Mouse (Mus musculus) CH12.LX (cell line): Measurements from ENCODE around the gene Reck. TPM values are rescaled to one million over a fixed set of nuclear protein-coding genes. Genes with fewer than 3 reads are reported as not detected.
A peak's percentile ranks its signal among the peaks of the same experiment; 100 is the strongest.

ENCODE experiments used
- DNase-seq: peaks from one replicate; pipeline ENCODE4 v3.0.0-alpha.2; 2013; ENCODE audit errors: extremely low read depth
- H3K27ac ChIP-seq: 2 replicates; pipeline ENCODE4 v1.5.1; 2012; ENCODE audit warnings: low read depth, mild to moderate bottlenecking, control low read depth, moderate library complexity; ENCODE audit not compliant: insufficient read depth
- H3K27me3 ChIP-seq: replicated peaks from 2 replicates; pipeline ENCODE3; 2012; ENCODE audit warnings: inconsistent platforms
- H3K36me3 ChIP-seq, 2 experiments: replicated peaks in 1 of 2; 2 replicates each; pipeline versions ENCODE3 to v1.6.1; 2012; ENCODE audit warnings: inconsistent platforms in 1 of 2, low read length in 1 of 2, mild to moderate bottlenecking in 1 of 2, mixed read lengths in 1 of 2, moderate library complexity in 1 of 2; ENCODE audit not compliant: control insufficient read depth in 1 of 2, insufficient read depth in 1 of 2
- H3K4me1 ChIP-seq, 2 experiments: 2 replicates each; pipeline ENCODE4 v1.6.1; 2012; ENCODE audit warnings: inconsistent platforms in 1 of 2, moderate library complexity in 1 of 2; ENCODE audit not compliant: insufficient read depth in 2 of 2, control insufficient read depth in 1 of 2
- H3K4me2 ChIP-seq: 2 replicates; pipeline ENCODE4 v1.6.1; 2012; ENCODE audit warnings: low read depth, mild to moderate bottlenecking, control low read depth; ENCODE audit not compliant: poor library complexity, insufficient read depth, severe bottlenecking
- H3K4me3 ChIP-seq, 3 experiments: fragments of 150-350 bp in 1 of 3; sonication (generic) in 1 of 3; replicated peaks in 1 of 3; 2 replicates each; pipeline versions ENCODE3 to v1.5.1; 2011 to 2012; ENCODE audit warnings: low read depth in 2 of 3, low read length in 2 of 3, mild to moderate bottlenecking in 2 of 3, moderate library complexity in 2 of 3, control low read depth in 1 of 3, improper control_type of control experiment in 1 of 3, inconsistent platforms in 1 of 3, mixed read lengths in 1 of 3; ENCODE audit not compliant: poor library complexity in 1 of 3
- H3K79me2 ChIP-seq: replicated peaks from 2 replicates; pipeline ENCODE4 v1.6.1; 2012; ENCODE audit warnings: mild to moderate bottlenecking, moderate library complexity; ENCODE audit not compliant: control insufficient read depth, poor library complexity, insufficient read depth, severe bottlenecking; ENCODE audit errors: extremely low read depth
- H3K9ac ChIP-seq: 2 replicates; pipeline ENCODE4 v1.6.1; 2012; ENCODE audit warnings: low read depth, mild to moderate bottlenecking, control low read depth, moderate library complexity; ENCODE audit not compliant: insufficient read depth
- H3K9me3 ChIP-seq: replicated peaks from 2 replicates; pipeline ENCODE3; 2012; ENCODE audit warnings: low read length, inconsistent platforms, mixed read lengths
- BHLHE40 ChIP-seq: IDR thresholded peaks from 2 replicates; pipeline ENCODE4 v1.6.1; 2011; ENCODE audit warnings: mild to moderate bottlenecking, low read depth, low read length, improper control_type of control experiment
- CHD2 ChIP-seq: IDR thresholded peaks from 2 replicates; pipeline ENCODE4 v1.6.1; 2011; ENCODE audit warnings: low read length, improper control_type of control experiment
- CTCF ChIP-seq, 2 experiments: IDR thresholded peaks in 1 of 2; conservative IDR thresholded peaks in 1 of 2; 2 replicates each; pipeline ENCODE4 v1.5.1; 2011 to 2012; ENCODE audit warnings: low read depth in 2 of 2, low read length in 2 of 2, improper control_type of control experiment in 1 of 2, inconsistent platforms in 1 of 2, mild to moderate bottlenecking in 1 of 2, moderate library complexity in 1 of 2
- ELF1 ChIP-seq: IDR thresholded peaks from 2 replicates; pipeline ENCODE4 v1.6.1; 2014; ENCODE audit warnings: low read depth, mild to moderate bottlenecking, inconsistent platforms, low read length, improper control_type of control experiment
- GABPA ChIP-seq: IDR thresholded peaks from 2 replicates; pipeline ENCODE4 v1.6.1; 2012; ENCODE audit warnings: low read depth, low read length, improper control_type of control experiment, inconsistent platforms; ENCODE audit not compliant: insufficient replicate concordance
- IRF4 ChIP-seq: IDR thresholded peaks from 2 replicates; pipeline ENCODE4 v1.6.1; 2014; ENCODE audit warnings: low read depth, mild to moderate bottlenecking, inconsistent platforms, low read length, improper control_type of control experiment
- JUND ChIP-seq: conservative IDR thresholded peaks from 2 replicates; pipeline ENCODE4 v1.6.1; 2011; ENCODE audit warnings: low read depth, low read length, improper control_type of control experiment
- MAX ChIP-seq: IDR thresholded peaks from 2 replicates; pipeline ENCODE4 v1.6.1; 2011; ENCODE audit warnings: low read length, improper control_type of control experiment
- MXI1 ChIP-seq: IDR thresholded peaks from 2 replicates; pipeline ENCODE4 v1.6.1; 2011; ENCODE audit warnings: mild to moderate bottlenecking, low read depth, low read length, improper control_type of control experiment
- NRF1 ChIP-seq: IDR thresholded peaks from 2 replicates; pipeline ENCODE4 v1.6.1; 2014; ENCODE audit warnings: low read depth, mild to moderate bottlenecking, inconsistent platforms, low read length, improper control_type of control experiment, moderate library complexity
- POLR2A ChIP-seq: IDR thresholded peaks from 2 replicates; pipeline ENCODE4 v1.6.1; 2011; ENCODE audit warnings: low read depth, mild to moderate bottlenecking, improper control_type of control experiment, low read length
- RCOR1 ChIP-seq: conservative IDR thresholded peaks from 2 replicates; pipeline ENCODE4 v1.6.1; 2012; ENCODE audit warnings: low read depth, mild to moderate bottlenecking, inconsistent platforms, low read length, improper control_type of control experiment
- SIN3A ChIP-seq: IDR thresholded peaks from 2 replicates; pipeline ENCODE4 v1.6.1; 2012; ENCODE audit warnings: low read length, improper control_type of control experiment, inconsistent platforms
- SMC3 ChIP-seq: IDR thresholded peaks from 2 replicates; pipeline ENCODE4 v1.6.1; 2011; ENCODE audit warnings: low read depth, low read length, improper control_type of control experiment
- TBP ChIP-seq: conservative IDR thresholded peaks from 2 replicates; pipeline ENCODE4 v1.6.1; 2011; ENCODE audit warnings: low read depth, low read length, improper control_type of control experiment
- ZC3H11A ChIP-seq: IDR thresholded peaks from 2 replicates; pipeline ENCODE4 v1.6.1; 2012; ENCODE audit warnings: low read depth, mild to moderate bottlenecking, inconsistent platforms, low read length, improper control_type of control experiment
- ZNF384 ChIP-seq: IDR thresholded peaks from 2 replicates; pipeline ENCODE4 v1.6.1; 2012; ENCODE audit warnings: low read depth, low read length, improper control_type of control experiment, inconsistent platforms
- dilution Hi-C: fragments of 300-500 bp; cut with MboI; formaldehyde crosslinking; loops from 2 replicates; pipeline ENCODE4 v1.14.3; 2020; ENCODE audit warnings: low sequenced_read_pairs; ENCODE audit not compliant: extremely low pct_unique_long_range_greater_than_20kb, extremely low pct_ligation_motif_present
- in situ Hi-C: fragments of 300-500 bp; cut with MboI; formaldehyde crosslinking; loops from 3 replicates; pipeline ENCODE4 v1.14.3; 2019; ENCODE audit warnings: low sequenced_read_pairs, low pct_ligation_motif_present, low pct_unique_long_range_greater_than_20kb, mixed read lengths
- polyA plus RNA-seq: library from polyadenylated mRNA; unstranded; fragments of >175 nt; gene quantifications from 2 replicates; pipeline ENCODE4 v1.2.1, GENCODE M21; 2012; ENCODE audit warnings: low read depth; ENCODE audit not compliant: insufficient read length
- total RNA-seq, 2 experiments: library from RNA; depleted of rRNA; stranded (reverse); fragments of 300-350 nt in 1 of 2; fragments of >200 nt in 1 of 2; gene quantifications; 2 replicates each; pipeline ENCODE4 v1.2.3; 2012 to 2014

The Reck gene
- total RNA-seq (2012; rRNA removed) (0.55 and 0.68 TPM in 2 replicates), total RNA-seq (2014; rRNA removed) (0.34 and 0.44 TPM in 2 replicates), polyA plus RNA-seq (1.4 and 1.8 TPM in 2 replicates)

- Histone ChIP-seq H3K9me3 (peaks cover 11% of the 10 kb centered on the region), H3K27me3 (peaks cover 36% of the 10 kb centered on the region), H3K36me3 (no peaks in the 10 kb centered on the region), H3K27ac (no peak within 1 kb of the TSS), H3K4me3 (peak within 1 kb of the TSS; percentile 53 to 90 (median 73)), H3K9ac (peak within 1 kb of the TSS; percentile 57), H3K4me2 (peak within 1 kb of the TSS; percentile 97), H3K4me1 (peaks cover 2 to 7% of the 10 kb centered on the region in 2 experiments), H3K79me2 (no peaks in the 10 kb centered on the region; the same call in 1 of the 2 replicates)
- peak; percentile 67 for DNase-seq
- dilution Hi-C loops = no loop called here
- TF ChIP-seq MXI1 (peak; percentile 44; the same call in 1 of the 2 replicates), NRF1 (0 out of 2 replicates have a peak, but pooled peaks have one; percentile 12), TBP (no peak), ELF1 (no peak), ZC3H11A (no peak), SIN3A (no peak), RCOR1 (no peak), CHD2 (peak; percentile 18; the same call in 1 of the 2 replicates), POLR2A (peak; percentile 57; the same call in 1 of the 2 replicates)
- in situ Hi-C loops = no loop called here
Measured at GRCm38 (mm10) chr4:43875160-43875918, at the start of gene Reck. Gene Reck, plus strand, starts transcription at chr4:43875530.

- TF ChIP-seq NRF1 (no peak), RCOR1 (no peak), JUND (no peak)
Measured at GRCm38 (mm10) chr4:43828806-43829205, 46.5 kb upstream of the Reck start.

GRCm38 (mm10) chr4:43832031-43832430 lies 43.3 kb upstream of the Reck start:
- H3K4me1 ChIP-seq = peaks cover 0 to 13% of the 10 kb centered on the region in 2 experiments; a peak in 2 of 4 replicates
- dilution Hi-C loops (no loop called here), in situ Hi-C loops (no loop called here)
- no peak for TF ChIP-seq GABPA
- no peak for TF ChIP-seq BHLHE40
- no peak for TF ChIP-seq MAX
- TF ChIP-seq CTCF (conservative IDR thresholded peaks at IDR 0.05 in 1 of 2, IDR thresholded peaks at IDR 0.05 in 1 of 2; ENCODE audit: low read depth in 2 of 2, low read length in 2 of 2) = peak in 1 of 2 experiments; percentile 41; a peak in 2 of 4 replicates
- no peak for TF ChIP-seq IRF4
- peak; percentile 23 for TF ChIP-seq SMC3
- no peak for TF ChIP-seq ZNF384
- TF ChIP-seq, all 38 proteins: peak for 2
- Histone ChIP-seq H3K9me3 (no peaks in the 10 kb centered on the region), H3K27ac (no peak overlapping the region), H3K4me3 (no peak overlapping the region), H3K36me3 (no peaks in the 10 kb centered on the region), H3K79me2 (no peaks in the 10 kb centered on the region), H3K27me3 (peaks cover 55% of the 10 kb centered on the region), H3K9ac (no peak overlapping the region), H3K4me2 (no peak overlapping the region)
- DNase-seq = peak; percentile 10

More at GRCm38 (mm10) chr4:43828806-43829205, 46.5 kb upstream of the Reck start:
- Histone ChIP-seq H3K27me3 (peaks cover 64% of the 10 kb centered on the region), H3K9ac (no peak overlapping the region), H3K4me2 (no peak overlapping the region), H3K36me3 (no peaks in the 10 kb centered on the region), H3K4me3 (no peak overlapping the region), H3K4me1 (no peaks in the 10 kb centered on the region), H3K27ac (no peak overlapping the region), H3K79me2 (no peaks in the 10 kb centered on the region), H3K9me3 (no peaks in the 10 kb centered on the region)
- in situ Hi-C loops = no loop called here
- dilution Hi-C loops = no loop called here
- no peak for DNase-seq
